Comparison of ENCODE assay signal across 20 mouse cellular contexts in genomic region chr2:92327601-92328000, GRCm38 (mm10). TPM values are rescaled to one million over a fixed set of nuclear protein-coding genes. Genes with fewer than 3 reads are reported as not detected.
DNase-seq lines count a peak whose midpoint lies in the region; ATAC-seq lines count a peak whose summit lies in the region.
"Had no signal": no experiment of that assay in that cellular context is flagged by ENCODE, and none has a peak within 500 bp of the region (broad histone marks: within the 10 kb centered on the region; RNA-seq: fewer than 3 reads in every experiment).

No protein-coding gene starts in this region.

- H3K4me1 ChIP-seq in heart, embryonic 11.5 days (ENCODE audit: control insufficient read depth, insufficient read depth, low read length) = 0 out of 2 replicates have a peak, but pooled peaks cover 2% of the 10 kb centered on the region
- no peaks in the 10 kb centered on the region for H3K4me1 ChIP-seq in heart, embryonic 10.5 days

- no peak overlapping the region for H3K4me3 ChIP-seq in heart, embryonic 11.5 days (ENCODE audit: low read depth, low read length)
- H3K4me3 ChIP-seq in heart, embryonic 10.5 days = no peak overlapping the region

- no peak overlapping the region for H3K9ac ChIP-seq in heart, embryonic 11.5 days (ENCODE audit: low read depth, low read length)

- H3K36me3 ChIP-seq in heart, embryonic 11.5 days (ENCODE audit: control insufficient read depth, insufficient read depth, low read length) = peaks cover 3% of the 10 kb centered on the region; the same call in 1 of the 2 replicates
- H3K36me3 ChIP-seq in heart, embryonic 10.5 days = peaks cover 61% of the 10 kb centered on the region

- H3K27ac ChIP-seq in heart, embryonic 11.5 days (ENCODE audit: low read depth, low read length) = no peak overlapping the region
- H3K27ac ChIP-seq in heart, embryonic 10.5 days = no peak overlapping the region

- H3K9me3 ChIP-seq in heart, embryonic 11.5 days (replicated peaks; ENCODE audit: control insufficient read depth, low read length) = no peaks in the 10 kb centered on the region
- no peaks in the 10 kb centered on the region for H3K9me3 ChIP-seq in heart, embryonic 10.5 days
- H3K9me3 ChIP-seq: G1E had no signal

- no peaks in the 10 kb centered on the region for H3K27me3 ChIP-seq in heart, embryonic 11.5 days (ENCODE audit: control insufficient read depth, insufficient read depth, low read length)
- no peaks in the 10 kb centered on the region for H3K27me3 ChIP-seq in heart, embryonic 10.5 days (ENCODE audit: insufficient read depth, poor library complexity, severe bottlenecking)
- H3K27me3 ChIP-seq: CH12.LX, Patski had no signal

- no peak for ATAC-seq in heart, embryonic 11.5 days (replicated peaks; ENCODE audit: insufficient number of reproducible peaks, low FRiP score, low TSS enrichment)
- ATAC-seq: activated CD4-positive, CD25-positive, alpha-beta regulatory T cell, adult 4 months; CD4-positive, CD25-positive, alpha-beta regulatory T cell, adult 4 months; Patski had no signal

- 89% methylated on average over 4 of the region's 4 CpGs for WGBS in heart, embryonic 11.5 days (ENCODE audit: insufficient replicate concordance)
- 85% methylated on average over 4 of the region's 4 CpGs for WGBS in heart, embryonic 10.5 days

- peak; percentile 61 for DNase-seq in heart, adult 11 months
- DNase-seq in heart, embryonic 10.5 days (ENCODE audit: low spot score) = peak; percentile 59
- DNase-seq in heart, adult 18-20 months = no peak
- DNase-seq: adrenal gland, adult 2 months; adrenal gland, adult 8-10 months; adrenal gland, postnatal 10 days; adrenal gland, postnatal 14 days; adrenal gland, postnatal 25 days; adrenal gland, postnatal 36 days; B cell, adult 2 months; cerebellum, adult 11 months; cerebellum, adult 11-12 months; cerebellum, adult 18-20 months had no signal

- H3K4me2 ChIP-seq in heart, embryonic 11.5 days = no peak overlapping the region

RNA-seq across cellular contexts. Expression of gene Pex16, which starts 46.9 kb away (rescaled TPM):
- 12.5 and 13.6 TPM in 2 replicates for polyA plus RNA-seq in heart, embryonic 11.5 days (2014; fragmentation: Nextera tagmentation; extraction: Ambion mirVana)
- 19.0 and 19.2 TPM in 2 replicates for polyA plus RNA-seq in heart, embryonic 10.5 days (2016; fragmentation: Nextera tagmentation; extraction: Ambion mirVana)
- 10 to 100 TPM; 24.8 to 27.4 TPM for total RNA-seq in heart, adult 18-20 months (2021)

RNA-seq across cellular contexts. Expression of gene Large2, which starts 47.1 kb away (rescaled TPM):
- 0.93 and 2.0 TPM in 2 replicates for polyA plus RNA-seq in heart, embryonic 11.5 days (2014; fragmentation: Nextera tagmentation; extraction: Ambion mirVana)
- polyA plus RNA-seq in heart, embryonic 10.5 days (2016; fragmentation: Nextera tagmentation; extraction: Ambion mirVana) = 1.6 and 7.0 TPM in 2 replicates
- under 1 TPM in 1 of 2 experiments, not detected in 1; 0.41 TPM for total RNA-seq in heart, adult 18-20 months (2021)
- total RNA-seq: MEL had no signal
- polyA plus RNA-seq: activated CD4-positive, CD25-positive, alpha-beta regulatory T cell, adult 4 months; CD4-positive, CD25-positive, alpha-beta regulatory T cell, adult 4 months; G1E had no signal

RNA-seq across cellular contexts. Expression of gene 1700029I15Rik, which starts 54.7 kb away (rescaled TPM):
- polyA plus RNA-seq in heart, embryonic 11.5 days (2014; fragmentation: Nextera tagmentation; extraction: Ambion mirVana) = 0.67 and 0.89 TPM in 2 replicates
- polyA plus RNA-seq in heart, embryonic 10.5 days (2016; fragmentation: Nextera tagmentation; extraction: Ambion mirVana) = 0.89 and 2.7 TPM in 2 replicates
- 1 to 10 TPM in 1 of 2 experiments, under 1 TPM in 1; 0.25 to 1.1 TPM for total RNA-seq in heart, adult 18-20 months (2021)

Comparison
In these comparisons a context has a peak if more than half of its experiments do, and no peak if none do; other contexts are left out.
1. DNase-seq: peak in heart, adult 11 months (single experiment) and heart, embryonic 10.5 days (single experiment); none in heart, adult 18-20 months (0 of 2).